Mouse (Mus musculus): ENCODE measurements at regions not wholly inside any gene's neighbourhood (a gene's known extent, or its start where the extent isn't known, plus 50 kb on each side); places are given as distances from the start of the nearest gene placed in this dataset.

GRCm38 (mm10) chr7:129936731-129937130 is 345.1 kb downstream of the Wdr11 start:
- DNase-seq = no peak

GRCm38 (mm10) chr7:129937715-129938114 is 346.1 kb downstream of the Wdr11 start:
- DNase-seq = no peak

GRCm38 (mm10) chr7:129938141-129938540 is 346.5 kb downstream of the Wdr11 start:
- no peak for DNase-seq

GRCm38 (mm10) chr7:129939266-129939665 is 347.6 kb downstream of the Wdr11 start:
- DNase-seq = no peak

GRCm38 (mm10) chr7:129941311-129942029 is 349.8 kb downstream of the Wdr11 start:
- no peak for DNase-seq

- no peak for DNase-seq
Measured at GRCm38 (mm10) chr7:129948613-129949110, 357.0 kb downstream of the Wdr11 start.

GRCm38 (mm10) chr7:129950456-129950855 is 358.8 kb downstream of the Wdr11 start:
- DNase-seq = no peak

- DNase-seq = no peak
Measured at GRCm38 (mm10) chr7:129958379-129958778, 366.7 kb downstream of the Wdr11 start.

GRCm38 (mm10) chr7:129962575-129962974 is 370.9 kb downstream of the Wdr11 start:
- DNase-seq = no peak

- no peak for DNase-seq
Measured at GRCm38 (mm10) chr7:129964192-129964591, 372.5 kb downstream of the Wdr11 start.

GRCm38 (mm10) chr7:129965281-129966051 is 373.8 kb downstream of the Wdr11 start:
- no peak for DNase-seq

GRCm38 (mm10) chr7:129966771-129967170 is 375.1 kb downstream of the Wdr11 start:
- no peak for DNase-seq

- DNase-seq = no peak
Measured at GRCm38 (mm10) chr7:129970201-129970600, 378.5 kb downstream of the Wdr11 start.

- no peak for DNase-seq
Measured at GRCm38 (mm10) chr7:129974206-129974605, 382.5 kb downstream of the Wdr11 start.

- no peak for DNase-seq
Measured at GRCm38 (mm10) chr7:129974837-129975236, 383.2 kb downstream of the Wdr11 start.

- no peak for DNase-seq
Measured at GRCm38 (mm10) chr7:129975781-129976514, 384.3 kb downstream of the Wdr11 start.

- no peak for DNase-seq
Measured at GRCm38 (mm10) chr7:129978576-129978975, 386.9 kb downstream of the Wdr11 start.

GRCm38 (mm10) chr7:129979337-129979736 is 387.7 kb downstream of the Wdr11 start:
- no peak for DNase-seq

- no peak for DNase-seq
Measured at GRCm38 (mm10) chr7:129980501-129980900, 388.8 kb downstream of the Wdr11 start.

GRCm38 (mm10) chr7:129982411-129982810 is 390.7 kb downstream of the Wdr11 start:
- DNase-seq = no peak

- DNase-seq = no peak
Measured at GRCm38 (mm10) chr7:129983601-129984120, 392.0 kb downstream of the Wdr11 start.

- no peak for DNase-seq
Measured at GRCm38 (mm10) chr7:129984367-129984766, 392.7 kb downstream of the Wdr11 start.

GRCm38 (mm10) chr7:129987119-129987665 is 395.5 kb downstream of the Wdr11 start:
- DNase-seq = no peak
